In the genomic region with DNA sequence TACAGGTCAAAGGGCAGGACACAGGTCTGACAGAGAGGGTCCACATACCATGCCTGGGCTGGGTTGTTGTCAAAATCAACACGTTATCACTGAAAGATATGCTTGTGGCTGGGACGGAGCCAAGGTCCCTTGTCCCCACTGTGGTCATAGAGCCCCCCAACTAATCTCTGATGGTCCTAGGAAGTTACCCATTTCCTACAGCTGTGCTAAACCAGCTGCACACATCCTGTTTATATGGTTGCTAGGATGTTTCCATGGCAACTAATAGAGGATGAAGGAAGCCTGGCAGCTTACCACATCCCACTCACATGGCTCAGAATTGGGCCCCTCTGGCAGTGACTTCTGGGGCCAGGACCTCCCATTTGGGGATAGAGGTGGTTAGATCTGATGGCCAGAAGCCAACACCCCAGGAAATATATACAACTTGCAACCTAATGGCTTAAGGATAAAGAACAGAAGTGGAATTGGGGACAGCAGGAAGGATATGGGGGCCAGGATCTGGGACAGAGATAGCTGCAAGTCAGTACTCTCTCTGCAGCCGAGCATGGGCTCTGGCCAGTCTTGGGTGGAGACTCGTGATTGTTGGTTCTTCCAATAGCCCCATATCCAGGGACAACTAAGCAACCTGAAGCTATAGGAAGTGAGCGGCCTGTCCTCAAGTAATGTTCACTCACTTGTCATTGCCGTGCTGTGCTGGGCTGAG, we compare ENCODE assay signal across 8 mouse cellular contexts. TPM values are rescaled to one million over a fixed set of nuclear protein-coding genes. Genes with fewer than 3 reads are reported as not detected.
DNase-seq lines count a peak whose midpoint lies in the region; ATAC-seq lines count a peak whose summit lies in the region.

No protein-coding gene starts in this region.

- no peak overlapping the region for H3K4me3 ChIP-seq in embryonic facial prominence, embryonic 14.5 days (ENCODE audit: low read depth, low read length)
- H3K4me3 ChIP-seq in intestine, embryonic 15.5 days (replicated peaks): no peak overlapping the region

- peak; percentile 32 for DNase-seq in adrenal gland, postnatal 10 days
- DNase-seq in adrenal gland, postnatal 4 days (ENCODE audit: low spot score in 2 of 2): no peak
- DNase-seq in embryonic facial prominence, embryonic 14.5 days (ENCODE audit: low spot score): peak; percentile 88
- DNase-seq in lung, postnatal 36 days: peak; percentile 74
- no peak for DNase-seq in right cerebral cortex, postnatal 36 days (ENCODE audit: low spot score in 2 of 2)
- no peak for DNase-seq in adrenal gland, postnatal 14 days
- no peak for DNase-seq in gastrocnemius, postnatal 4 days (ENCODE audit: low spot score in 2 of 2)

- H3K9me3 ChIP-seq in embryonic facial prominence, embryonic 14.5 days (ENCODE audit: control insufficient read depth, low read length): no peaks in the 10 kb centered on the region
- no peaks in the 10 kb centered on the region for H3K9me3 ChIP-seq in intestine, embryonic 15.5 days

- H3K27ac ChIP-seq in embryonic facial prominence, embryonic 14.5 days (replicated peaks; ENCODE audit: low read depth, low read length): no peak overlapping the region
- no peak overlapping the region for H3K27ac ChIP-seq in intestine, embryonic 15.5 days

- no peaks in the 10 kb centered on the region for H3K36me3 ChIP-seq in embryonic facial prominence, embryonic 14.5 days (ENCODE audit: control insufficient read depth, insufficient read depth, low read length)
- H3K36me3 ChIP-seq in intestine, embryonic 15.5 days: no peaks in the 10 kb centered on the region

- H3K4me2 ChIP-seq in embryonic facial prominence, embryonic 14.5 days (ENCODE audit: low read depth, low read length): no peak overlapping the region
- H3K4me2 ChIP-seq in intestine, embryonic 15.5 days (replicated peaks): 0 out of 2 replicates have a peak overlapping the region, but pooled peaks have one; percentile 4

- no peak overlapping the region for H3K9ac ChIP-seq in embryonic facial prominence, embryonic 14.5 days (ENCODE audit: low read depth, low read length)
- H3K9ac ChIP-seq in intestine, embryonic 15.5 days: no peak overlapping the region

- 51% methylated on average over 6 of the region's 6 CpGs for WGBS in embryonic facial prominence, embryonic 14.5 days
- 41% methylated on average over 6 of the region's 6 CpGs for WGBS in intestine, embryonic 15.5 days

- ATAC-seq in embryonic facial prominence, embryonic 14.5 days (ENCODE audit: low read depth): peak; percentile 70
- ATAC-seq in intestine, embryonic 15.5 days: peak; percentile 29; the same call in 1 of the 2 replicates

- H3K27me3 ChIP-seq in embryonic facial prominence, embryonic 14.5 days (replicated peaks; ENCODE audit: control insufficient read depth, insufficient read depth, low read length): peaks cover 5% of the 10 kb centered on the region; the same call in 1 of the 2 replicates
- no peaks in the 10 kb centered on the region for H3K27me3 ChIP-seq in intestine, embryonic 15.5 days (replicated peaks)

- H3K4me1 ChIP-seq in embryonic facial prominence, embryonic 14.5 days (ENCODE audit: control insufficient read depth, insufficient read depth, low read length): peaks cover 11% of the 10 kb centered on the region; the same call in 1 of the 2 replicates
- H3K4me1 ChIP-seq in intestine, embryonic 15.5 days (replicated peaks): peaks cover 12% of the 10 kb centered on the region

RNA-seq across cellular contexts. Expression of a gene that starts 43.6 kb away (rescaled TPM):
- total RNA-seq in adrenal gland, postnatal 10 days (2021): 10 to 100 TPM; 11.4 to 12.1 TPM
- total RNA-seq in adrenal gland, postnatal 4 days (2021): 10 to 100 TPM; 15.3 to 17.6 TPM
- polyA plus RNA-seq in embryonic facial prominence, embryonic 14.5 days (2014; fragmentation: Nextera tagmentation; extraction: Ambion mirVana): 26.4 and 31.8 TPM in 2 replicates
- polyA plus RNA-seq in intestine, embryonic 15.5 days (2015; fragmentation: Nextera tagmentation; extraction: Ambion mirVana): 65.4 and 71.3 TPM in 2 replicates
- total RNA-seq in adrenal gland, postnatal 14 days (2021): 7.1 and 8.7 TPM in 2 replicates
- 10 to 100 TPM; 22.8 to 24.6 TPM for total RNA-seq in gastrocnemius, postnatal 4 days (2021)

Comparison
In these comparisons a context has a peak if more than half of its experiments do, and no peak if none do; other contexts are left out.
1. DNase-seq: peak in adrenal gland, postnatal 10 days (single experiment), embryonic facial prominence, embryonic 14.5 days (single experiment) and lung, postnatal 36 days (single experiment); none in adrenal gland, postnatal 4 days (0 of 2), right cerebral cortex, postnatal 36 days (0 of 2), adrenal gland, postnatal 14 days (single experiment) and gastrocnemius, postnatal 4 days (0 of 2).